Mouse (Mus musculus): ENCODE measurements at regions not wholly inside any gene's neighbourhood (a gene's known extent, or its start where the extent isn't known, plus 50 kb on each side); places are given as distances from the start of the nearest gene placed in this dataset.

GRCm38 (mm10) chr4:9737691-9738090 is 1136.6 kb upstream of the 2610301B20Rik start:
- TF ChIP-seq GATA1 (IDR thresholded peaks at IDR 0.05; ENCODE audit: low read length) = no peak

- peak; percentile 90 for TF ChIP-seq GATA1 (IDR thresholded peaks at IDR 0.05; ENCODE audit: low read length)
Measured at GRCm38 (mm10) chr4:9747411-9747938, 1126.8 kb upstream of the 2610301B20Rik start.

- peak; percentile 91 for TF ChIP-seq GATA1 (IDR thresholded peaks at IDR 0.05; ENCODE audit: low read length)
Measured at GRCm38 (mm10) chr4:9748110-9748509, 1126.2 kb upstream of the 2610301B20Rik start.

GRCm38 (mm10) chr4:9749877-9750276 is 1124.4 kb upstream of the 2610301B20Rik start:
- peak; percentile 31 for TF ChIP-seq GATA1 (IDR thresholded peaks at IDR 0.05; ENCODE audit: low read length)

GRCm38 (mm10) chr4:9750404-9750803 is 1123.9 kb upstream of the 2610301B20Rik start:
- TF ChIP-seq GATA1 (IDR thresholded peaks at IDR 0.05; ENCODE audit: low read length) = no peak

- no peak for TF ChIP-seq GATA1 (IDR thresholded peaks at IDR 0.05; ENCODE audit: low read length)
Measured at GRCm38 (mm10) chr4:9763321-9763720, 1111.0 kb upstream of the 2610301B20Rik start.

- no peak for TF ChIP-seq GATA1 (IDR thresholded peaks at IDR 0.05; ENCODE audit: low read length)
Measured at GRCm38 (mm10) chr4:9769633-9770205, 1104.6 kb upstream of the 2610301B20Rik start.

GRCm38 (mm10) chr4:9770372-9771102 is 1103.8 kb upstream of the 2610301B20Rik start:
- TF ChIP-seq GATA1 (IDR thresholded peaks at IDR 0.05; ENCODE audit: low read length) = no peak

GRCm38 (mm10) chr4:9771103-9771474 is 1103.2 kb upstream of the 2610301B20Rik start:
- TF ChIP-seq GATA1 (IDR thresholded peaks at IDR 0.05; ENCODE audit: low read length) = no peak

- TF ChIP-seq GATA1 (IDR thresholded peaks at IDR 0.05; ENCODE audit: low read length) = no peak
Measured at GRCm38 (mm10) chr4:9778391-9778790, 1095.9 kb upstream of the 2610301B20Rik start.

GRCm38 (mm10) chr4:9779594-9779993 is 1094.7 kb upstream of the 2610301B20Rik start:
- no peak for TF ChIP-seq GATA1 (IDR thresholded peaks at IDR 0.05; ENCODE audit: low read length)

- no peak for TF ChIP-seq GATA1 (IDR thresholded peaks at IDR 0.05; ENCODE audit: low read length)
Measured at GRCm38 (mm10) chr4:9780179-9780578, 1094.1 kb upstream of the 2610301B20Rik start.

GRCm38 (mm10) chr4:9781318-9781717 is 1093.0 kb upstream of the 2610301B20Rik start:
- TF ChIP-seq GATA1 (IDR thresholded peaks at IDR 0.05; ENCODE audit: low read length) = no peak

- TF ChIP-seq GATA1 (IDR thresholded peaks at IDR 0.05; ENCODE audit: low read length) = no peak
Measured at GRCm38 (mm10) chr4:9787795-9788365, 1086.4 kb upstream of the 2610301B20Rik start.

- TF ChIP-seq GATA1 (IDR thresholded peaks at IDR 0.05; ENCODE audit: low read length) = no peak
Measured at GRCm38 (mm10) chr4:9790478-9790877, 1083.8 kb upstream of the 2610301B20Rik start.

All from G1E-ER4 (cell line).